Mouse (Mus musculus) Muller cell, postnatal 12 days (primary cell): Measurements from ENCODE around the gene Sbno1.
A peak's percentile ranks its signal among the peaks of the same experiment; 100 is the strongest.

Source experiments
- DNase-seq: peaks from one replicate; pipeline ENCODE4 v3.0.0-alpha.2; 2015; ENCODE audit errors: inconsistent ontology term

Sbno1 gene

GRCm38 (mm10) chr5:124334392-124334791, 91.4 kb downstream of the Sbno1 start:
- peak; percentile 92 for DNase-seq

- no peak for DNase-seq
Measured at GRCm38 (mm10) chr5:124330086-124330485, 95.7 kb downstream of the Sbno1 start.

- DNase-seq, result peak; percentile 100
Measured at GRCm38 (mm10) chr5:124327510-124328364, 98.1 kb downstream of the Sbno1 start, which contains the start of the genes Mphosph9 and 2810006K23Rik. Mphosph9 (minus strand) TSS chr5:124327972. 2810006K23Rik (plus strand) TSS chr5:124328089.

DNA sequence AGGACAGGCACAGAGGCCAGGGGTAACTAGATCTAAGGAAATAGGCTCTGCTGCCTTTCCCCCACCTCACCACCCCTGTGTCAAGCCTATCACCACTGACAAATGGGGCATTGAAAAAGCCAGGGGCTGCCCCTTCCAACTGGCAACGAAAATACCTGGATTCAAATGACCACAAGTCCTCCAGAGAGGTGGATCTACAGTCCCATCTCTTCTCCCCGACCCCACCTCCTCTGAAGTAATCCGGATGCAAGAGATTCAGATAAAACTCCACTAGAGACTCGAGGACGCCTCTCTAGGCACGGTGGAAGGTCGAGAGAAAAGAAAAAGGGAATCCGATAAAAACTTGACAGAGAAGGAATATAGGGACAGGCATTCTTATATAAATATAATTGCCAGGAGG, 99.0 kb downstream of the Sbno1 start:
- DNase-seq, result no peak
